Mouse (Mus musculus) 3134 (cell line): ENCODE data around the gene Saxo1.

Experiments used
- DNase-seq: peaks from one replicate; pipeline ENCODE4 v3.0.0-alpha.2; 2011; ENCODE audit warnings: low spot score; ENCODE audit not compliant: insufficient read length; ENCODE audit errors: extremely low read depth

Gene Saxo1

GRCm38 (mm10) chr4:86425581-86425980, 132.5 kb downstream of the Saxo1 start:
- no peak for DNase-seq

- no peak for DNase-seq
Observed at GRCm38 (mm10) chr4:86422586-86422985, 135.5 kb downstream of the Saxo1 start.

GRCm38 (mm10) chr4:86416401-86417025, 141.6 kb downstream of the Saxo1 start:
- DNase-seq: no peak

GRCm38 (mm10) chr4:86413388-86413787, 144.7 kb downstream of the Saxo1 start:
- no peak for DNase-seq

GRCm38 (mm10) chr4:86410946-86411345, 147.2 kb downstream of the Saxo1 start:
- no peak for DNase-seq

- DNase-seq: no peak
Observed at GRCm38 (mm10) chr4:86408421-86408820, 149.7 kb downstream of the Saxo1 start.

GRCm38 (mm10) chr4:86407200-86407527, 151.0 kb downstream of the Saxo1 start:
- DNase-seq: no peak

GRCm38 (mm10) chr4:86406501-86407199, 151.5 kb downstream of the Saxo1 start:
- no peak for DNase-seq

GRCm38 (mm10) chr4:86401116-86401515, 157.0 kb downstream of the Saxo1 start:
- DNase-seq: no peak

- DNase-seq: no peak
Observed at GRCm38 (mm10) chr4:86397470-86397869, 160.7 kb downstream of the Saxo1 start.

- no peak for DNase-seq
Observed at GRCm38 (mm10) chr4:86396672-86397288, 161.3 kb downstream of the Saxo1 start.

GRCm38 (mm10) chr4:86395636-86396035, 162.5 kb downstream of the Saxo1 start:
- no peak for DNase-seq
